Mouse (Mus musculus) brain, adult 2 months (tissue): ENCODE data around the gene Lifr.

Experiments
- DNase-seq: peaks from one replicate; pipeline ENCODE4 v3.0.0; 2011; ENCODE audit warnings: low read depth, low spot score

The Lifr gene

GRCm38 (mm10) chr15:7080916-7081626 lies 9.3 kb upstream of the Lifr start:
- DNase-seq, result no peak

- DNase-seq, result no peak
Measured at GRCm38 (mm10) chr15:7081795-7082194, 8.6 kb upstream of the Lifr start.

GRCm38 (mm10) chr15:7082901-7083300 lies 7.5 kb upstream of the Lifr start:
- no peak for DNase-seq

- peak; percentile 45 for DNase-seq
Measured at GRCm38 (mm10) chr15:7084780-7085497, 5.5 kb upstream of the Lifr start.

- DNase-seq, result no peak
Measured at GRCm38 (mm10) chr15:7088691-7089090, 1.7 kb upstream of the Lifr start.

GRCm38 (mm10) chr15:7092321-7092720 lies 1.9 kb downstream of the Lifr start:
- DNase-seq, result peak; percentile 18

GRCm38 (mm10) chr15:7099406-7099805 lies 9.0 kb downstream of the Lifr start:
- DNase-seq, result no peak

GRCm38 (mm10) chr15:7100226-7100625 lies 9.8 kb downstream of the Lifr start:
- peak; percentile 68 for DNase-seq

GRCm38 (mm10) chr15:7103051-7103450 lies 12.6 kb downstream of the Lifr start:
- no peak for DNase-seq

- DNase-seq, result no peak
Measured at GRCm38 (mm10) chr15:7105224-7105623, 14.8 kb downstream of the Lifr start.

- no peak for DNase-seq
Measured at GRCm38 (mm10) chr15:7108160-7108559, 17.7 kb downstream of the Lifr start.

- no peak for DNase-seq
Measured at GRCm38 (mm10) chr15:7112227-7112907, 22.0 kb downstream of the Lifr start.

GRCm38 (mm10) chr15:7113906-7114305 lies 23.5 kb downstream of the Lifr start:
- DNase-seq, result no peak

GRCm38 (mm10) chr15:7115326-7116003 lies 25.1 kb downstream of the Lifr start:
- DNase-seq, result no peak

- DNase-seq, result no peak
Measured at GRCm38 (mm10) chr15:7116216-7116615, 25.8 kb downstream of the Lifr start.

- no peak for DNase-seq
Measured at GRCm38 (mm10) chr15:7116699-7117098, 26.3 kb downstream of the Lifr start.

- no peak for DNase-seq
Measured at GRCm38 (mm10) chr15:7117944-7118343, 27.5 kb downstream of the Lifr start.

GRCm38 (mm10) chr15:7118849-7119248 lies 28.4 kb downstream of the Lifr start:
- peak; percentile 87 for DNase-seq

GRCm38 (mm10) chr15:7119930-7120512 lies 29.6 kb downstream of the Lifr start:
- no peak for DNase-seq

GRCm38 (mm10) chr15:7123781-7124450 lies 33.5 kb downstream of the Lifr start:
- no peak for DNase-seq

- no peak for DNase-seq
Measured at GRCm38 (mm10) chr15:7126171-7126570, 35.8 kb downstream of the Lifr start.
